Mouse (Mus musculus) kidney, embryonic 15.5 days (tissue): Measurements from ENCODE around the gene Cfap36. TPM values are rescaled to one million over a fixed set of nuclear protein-coding genes. Genes with fewer than 3 reads are reported as not detected.

Experiments
- ATAC-seq: fragments of 200-750 bp; cut with Nextera tagmentation; replicated peaks from 2 replicates; pipeline ENCODE4 v1.8.0; 2017; ENCODE audit warnings: moderate TSS enrichment; ENCODE audit not compliant: low FRiP score
- H3K27ac ChIP-seq: fragments of 300-500 bp; sonication (generic); 2 replicates; pipeline ENCODE4 v1.5.1; 2015; ENCODE audit warnings: mild to moderate bottlenecking, inconsistent platforms
- H3K27me3 ChIP-seq: fragments of 300-500 bp; sonication (generic); 2 replicates; pipeline ENCODE4 v1.6.1; 2015; ENCODE audit warnings: inconsistent platforms
- H3K36me3 ChIP-seq: fragments of 300-500 bp; sonication (generic); 2 replicates; pipeline ENCODE4 v1.6.1; 2015; ENCODE audit warnings: inconsistent platforms
- H3K4me1 ChIP-seq: fragments of 300-500 bp; sonication (generic); 2 replicates; pipeline ENCODE4 v1.6.1; 2015; ENCODE audit warnings: inconsistent platforms
- H3K4me2 ChIP-seq: fragments of 300-500 bp; sonication (generic); 2 replicates; pipeline ENCODE4 v1.6.1; 2015; ENCODE audit warnings: moderate library complexity, mild to moderate bottlenecking, inconsistent platforms
- H3K4me3 ChIP-seq: fragments of 300-500 bp; sonication (generic); replicated peaks from 2 replicates; pipeline ENCODE4 v1.5.1; 2015; ENCODE audit warnings: mild to moderate bottlenecking, inconsistent platforms
- H3K9ac ChIP-seq: fragments of 300-500 bp; sonication (generic); 2 replicates; pipeline ENCODE4 v1.6.1; 2015; ENCODE audit warnings: mild to moderate bottlenecking, inconsistent platforms
- H3K9me3 ChIP-seq: fragments of 300-500 bp; sonication (generic); replicated peaks from 2 replicates; pipeline ENCODE4 v1.6.1; 2016; ENCODE audit warnings: inconsistent platforms
- WGBS: fragments of 180-500 bp; shearing (Covaris S2); methylation state at CpG from one replicate; pipeline ENCODE4 v1.1.7; 2015; ENCODE audit warnings: mixed read lengths; 5-methylcytosine and 5-hydroxymethylcytosine counted together
- polyA plus RNA-seq: library from polyadenylated mRNA; unstranded; fragments of >200 nt; fragmentation: Nextera tagmentation; extraction: Ambion mirVana; gene quantifications from 2 replicates; pipeline ENCODE4 v1.2.1, GENCODE M21; 2015

Cfap36 gene
- polyA plus RNA-seq, 1 experiment from 2014 or later = 64.8 TPM

GRCm38 (mm10) chr11:29237364-29237763 is 9.8 kb downstream of the Cfap36 start:
- H3K4me2 ChIP-seq = no peak overlapping the region

GRCm38 (mm10) chr11:29233569-29233968 is 13.6 kb downstream of the Cfap36 start:
- H3K4me1 ChIP-seq = no peaks in the 10 kb centered on the region
- no peak overlapping the region for H3K9ac ChIP-seq
- no peak overlapping the region for H3K4me2 ChIP-seq
- no peak overlapping the region for H3K4me3 ChIP-seq
- H3K9me3 ChIP-seq = no peaks in the 10 kb centered on the region
- 78% methylated on average over 1 of the region's 1 CpGs for WGBS
- no peak for ATAC-seq
- H3K27ac ChIP-seq = no peak overlapping the region
- peaks cover 51% of the 10 kb centered on the region for H3K36me3 ChIP-seq
- H3K27me3 ChIP-seq = no peaks in the 10 kb centered on the region

More at GRCm38 (mm10) chr11:29237364-29237763, 9.8 kb downstream of the Cfap36 start:
- Histone ChIP-seq H3K9me3 (no peaks in the 10 kb centered on the region), H3K4me1 (no peaks in the 10 kb centered on the region), H3K9ac (no peak overlapping the region), H3K4me3 (no peak overlapping the region), H3K27ac (no peak overlapping the region), H3K27me3 (no peaks in the 10 kb centered on the region), H3K36me3 (peaks cover 36% of the 10 kb centered on the region)
- no peak for ATAC-seq

GRCm38 (mm10) chr11:29228957-29229356 is 18.3 kb downstream of the Cfap36 start:
- H3K27ac ChIP-seq = no peak overlapping the region
- no peaks in the 10 kb centered on the region for H3K9me3 ChIP-seq
- no peak overlapping the region for H3K4me2 ChIP-seq
- H3K36me3 ChIP-seq = peaks cover 84% of the 10 kb centered on the region
- H3K4me1 ChIP-seq = no peaks in the 10 kb centered on the region
- WGBS = 96% methylated on average over 2 of the region's 2 CpGs
- ATAC-seq = no peak
- no peak overlapping the region for H3K4me3 ChIP-seq
- H3K27me3 ChIP-seq = no peaks in the 10 kb centered on the region
- H3K9ac ChIP-seq = no peak overlapping the region

- peaks cover 87% of the 10 kb centered on the region for H3K36me3 ChIP-seq
- no peaks in the 10 kb centered on the region for H3K9me3 ChIP-seq
- no peak for ATAC-seq
- no peak overlapping the region for H3K4me2 ChIP-seq
- no peaks in the 10 kb centered on the region for H3K4me1 ChIP-seq
- 91% methylated on average over 2 of the region's 2 CpGs for WGBS
- H3K9ac ChIP-seq = no peak overlapping the region
- H3K27ac ChIP-seq = no peak overlapping the region
- H3K4me3 ChIP-seq = no peak overlapping the region
- H3K27me3 ChIP-seq = no peaks in the 10 kb centered on the region
Observed at GRCm38 (mm10) chr11:29224754-29225153, 22.5 kb downstream of the Cfap36 start.

- no peak overlapping the region for H3K4me3 ChIP-seq
- H3K27ac ChIP-seq = no peak overlapping the region
- H3K4me2 ChIP-seq = no peak overlapping the region
- no peaks in the 10 kb centered on the region for H3K27me3 ChIP-seq
- H3K9ac ChIP-seq = no peak overlapping the region
- H3K9me3 ChIP-seq = no peaks in the 10 kb centered on the region
- WGBS = 86% methylated on average over 5 of the region's 5 CpGs
- ATAC-seq = no peak
- no peaks in the 10 kb centered on the region for H3K4me1 ChIP-seq
- peaks cover 75% of the 10 kb centered on the region for H3K36me3 ChIP-seq
Observed at GRCm38 (mm10) chr11:29222310-29222709, 24.9 kb downstream of the Cfap36 start.

GRCm38 (mm10) chr11:29219055-29219454 is 28.2 kb downstream of the Cfap36 start:
- Histone ChIP-seq H3K4me1 (no peaks in the 10 kb centered on the region), H3K9me3 (no peaks in the 10 kb centered on the region), H3K36me3 (peaks cover 76% of the 10 kb centered on the region), H3K27ac (no peak overlapping the region), H3K9ac (no peak overlapping the region), H3K27me3 (no peaks in the 10 kb centered on the region), H3K4me3 (no peak overlapping the region), H3K4me2 (no peak overlapping the region)
- no peak for ATAC-seq

GRCm38 (mm10) chr11:29216196-29216595 is 31.0 kb downstream of the Cfap36 start:
- Histone ChIP-seq H3K27me3 (no peaks in the 10 kb centered on the region), H3K4me2 (no peak overlapping the region), H3K27ac (no peak overlapping the region), H3K36me3 (peaks cover 71% of the 10 kb centered on the region), H3K9me3 (no peaks in the 10 kb centered on the region), H3K9ac (no peak overlapping the region), H3K4me1 (no peaks in the 10 kb centered on the region), H3K4me3 (no peak overlapping the region)
- ATAC-seq = no peak
- WGBS = 95% methylated on average over 2 of the region's 2 CpGs

- Histone ChIP-seq H3K27ac (no peak overlapping the region), H3K9ac (no peak overlapping the region), H3K4me1 (no peaks in the 10 kb centered on the region), H3K36me3 (peaks cover 52% of the 10 kb centered on the region), H3K4me3 (no peak overlapping the region), H3K4me2 (no peak overlapping the region), H3K27me3 (no peaks in the 10 kb centered on the region), H3K9me3 (no peaks in the 10 kb centered on the region)
- no peak for ATAC-seq
- 94% methylated on average over 2 of the region's 2 CpGs for WGBS
Observed at GRCm38 (mm10) chr11:29209774-29210173, 37.4 kb downstream of the Cfap36 start.

GRCm38 (mm10) chr11:29203653-29204052 is 43.6 kb downstream of the Cfap36 start:
- no peaks in the 10 kb centered on the region for H3K9me3 ChIP-seq
- H3K27ac ChIP-seq = no peak overlapping the region
- no peak overlapping the region for H3K9ac ChIP-seq
- no peak for ATAC-seq
- no peak overlapping the region for H3K4me2 ChIP-seq
- 85% methylated on average over 5 of the region's 5 CpGs for WGBS
- H3K36me3 ChIP-seq = peaks cover 56% of the 10 kb centered on the region
- H3K4me1 ChIP-seq = no peaks in the 10 kb centered on the region
- no peak overlapping the region for H3K4me3 ChIP-seq
- no peaks in the 10 kb centered on the region for H3K27me3 ChIP-seq

GRCm38 (mm10) chr11:29188981-29189380 is 58.2 kb downstream of the Cfap36 start:
- Histone ChIP-seq H3K36me3 (peaks cover 68% of the 10 kb centered on the region), H3K4me3 (no peak overlapping the region), H3K4me2 (no peak overlapping the region), H3K27me3 (no peaks in the 10 kb centered on the region), H3K4me1 (no peaks in the 10 kb centered on the region), H3K9me3 (no peaks in the 10 kb centered on the region), H3K27ac (no peak overlapping the region), H3K9ac (no peak overlapping the region)
- ATAC-seq = no peak
- WGBS = 83% methylated on average over 2 of the region's 2 CpGs

GRCm38 (mm10) chr11:29181751-29182150 is 65.5 kb downstream of the Cfap36 start:
- WGBS = 94% methylated on average over 5 of the region's 5 CpGs
- no peak overlapping the region for H3K9ac ChIP-seq
- no peaks in the 10 kb centered on the region for H3K27me3 ChIP-seq
- no peak for ATAC-seq
- no peak overlapping the region for H3K4me2 ChIP-seq
- H3K27ac ChIP-seq = no peak overlapping the region
- no peaks in the 10 kb centered on the region for H3K4me1 ChIP-seq
- no peaks in the 10 kb centered on the region for H3K9me3 ChIP-seq
- H3K36me3 ChIP-seq = peaks cover 54% of the 10 kb centered on the region
- H3K4me3 ChIP-seq = no peak overlapping the region

- H3K9ac ChIP-seq = no peak overlapping the region
- no peaks in the 10 kb centered on the region for H3K27me3 ChIP-seq
- no peak overlapping the region for H3K4me2 ChIP-seq
- no peak for ATAC-seq
- 85% methylated on average over 3 of the region's 3 CpGs for WGBS
- H3K36me3 ChIP-seq = peaks cover 43% of the 10 kb centered on the region
- no peaks in the 10 kb centered on the region for H3K4me1 ChIP-seq
- no peak overlapping the region for H3K27ac ChIP-seq
- no peaks in the 10 kb centered on the region for H3K9me3 ChIP-seq
- no peak overlapping the region for H3K4me3 ChIP-seq
Observed at GRCm38 (mm10) chr11:29180657-29181056, 66.6 kb downstream of the Cfap36 start.

GRCm38 (mm10) chr11:29179319-29179718 is 67.9 kb downstream of the Cfap36 start:
- Histone ChIP-seq H3K27me3 (no peaks in the 10 kb centered on the region), H3K27ac (no peak overlapping the region), H3K4me2 (no peak overlapping the region), H3K9me3 (no peaks in the 10 kb centered on the region), H3K36me3 (peaks cover 30% of the 10 kb centered on the region), H3K4me3 (no peak overlapping the region), H3K9ac (no peak overlapping the region), H3K4me1 (no peaks in the 10 kb centered on the region)
- ATAC-seq = no peak
- 91% methylated on average over 1 of the region's 1 CpGs for WGBS
